Mouse (Mus musculus) forebrain, embryonic 14.5 days (tissue): ENCODE results near the gene Polk. TPM values are rescaled to one million over a fixed set of nuclear protein-coding genes. Genes with fewer than 3 reads are reported as not detected.

Experiments used
- ATAC-seq: fragments of 200-750 bp; cut with Nextera tagmentation; 2 replicates; pipeline ENCODE4 v1.8.0; 2017; ENCODE audit warnings: mild to moderate bottlenecking, moderate library complexity
- DNase-seq: peaks from one replicate; pipeline ENCODE4 v3.0.0-alpha.2; 2015; ENCODE audit warnings: low spot score
- H3K27ac ChIP-seq: fragments of 300-500 bp; sonication (generic); 2 replicates; pipeline ENCODE4 v1.5.1; 2014; ENCODE audit warnings: low read depth, mild to moderate bottlenecking, control low read depth, low read length, moderate library complexity
- H3K27me3 ChIP-seq: fragments of 300-500 bp; sonication (generic); replicated peaks from 2 replicates; pipeline ENCODE4 v1.6.1; 2014; ENCODE audit warnings: low read length, control low read depth, mixed read lengths; ENCODE audit not compliant: control insufficient read depth, insufficient read depth
- H3K36me3 ChIP-seq: fragments of 300-500 bp; sonication (generic); 2 replicates; pipeline ENCODE4 v1.6.1; 2014; ENCODE audit warnings: low read length, control low read depth; ENCODE audit not compliant: control insufficient read depth, insufficient read depth
- H3K4me1 ChIP-seq: fragments of 300-500 bp; sonication (generic); 2 replicates; pipeline ENCODE4 v1.6.1; 2014; ENCODE audit warnings: antibody characterized with exemption, low read length, control low read depth; ENCODE audit not compliant: control insufficient read depth, insufficient read depth
- H3K4me2 ChIP-seq: fragments of 300-500 bp; sonication (generic); 2 replicates; pipeline ENCODE4 v1.6.1; 2014; ENCODE audit warnings: mild to moderate bottlenecking, control low read depth, low read length
- H3K4me3 ChIP-seq: fragments of 300-500 bp; sonication (generic); 2 replicates; pipeline ENCODE4 v1.5.1; 2014; ENCODE audit warnings: low read depth, low read length, control low read depth
- H3K9ac ChIP-seq: fragments of 300-500 bp; sonication (generic); 2 replicates; pipeline ENCODE4 v1.6.1; 2014; ENCODE audit warnings: mild to moderate bottlenecking, low read length, control low read depth, moderate library complexity
- H3K9me3 ChIP-seq: fragments of 300-500 bp; sonication (generic); replicated peaks from 2 replicates; pipeline ENCODE4 v1.6.1; 2016; ENCODE audit warnings: low read length, control low read depth, mixed read lengths; ENCODE audit not compliant: control insufficient read depth
- WGBS: fragments of 180-500 bp; shearing (Covaris S2); extraction: QIAGEN DNeasy Blood & Tissue Kit; methylation state at CpG from one replicate; pipeline ENCODE4 v1.1.7; 2014; 5-methylcytosine and 5-hydroxymethylcytosine counted together
- polyA plus RNA-seq: library from polyadenylated mRNA; unstranded; fragments of >200 nt; fragmentation: Nextera tagmentation; extraction: Ambion mirVana; gene quantifications from 2 replicates; pipeline ENCODE4 v1.2.1, GENCODE M21; 2014

Polk gene
- 3.8 and 5.7 TPM in 2 replicates for polyA plus RNA-seq

- Histone ChIP-seq H3K27ac (peak within 1 kb of the TSS; percentile 94), H3K4me3 (peak within 1 kb of the TSS; percentile 84), H3K9ac (peak within 1 kb of the TSS; percentile 93), H3K36me3 (no peaks in the 10 kb centered on the region), H3K4me2 (peak within 1 kb of the TSS; percentile 84), H3K9me3 (no peaks in the 10 kb centered on the region), H3K4me1 (peaks cover 4% of the 10 kb centered on the region), H3K27me3 (no peaks in the 10 kb centered on the region)
- DNase-seq (peak; percentile 99), ATAC-seq (peak; percentile 99)
- WGBS = under 1% methylated on average over 38 of the region's 50 CpGs
These were observed at the start of gene Polk, which contains the start of gene Col4a3bp for GRCm38 (mm10) chr13:96542081-96542889. Gene Polk, minus strand, starts transcription at chr13:96542579. Gene Col4a3bp, plus strand, starts transcription at chr13:96542618.

- ATAC-seq (no peak), DNase-seq (no peak)
- no peaks in the 10 kb centered on the region for H3K9me3 ChIP-seq
- WGBS = 62% methylated on average over 1 of the region's 1 CpGs
- no peak overlapping the region for H3K27ac ChIP-seq
- no peak overlapping the region for H3K9ac ChIP-seq
- no peaks in the 10 kb centered on the region for H3K36me3 ChIP-seq
- H3K27me3 ChIP-seq = no peaks in the 10 kb centered on the region
- no peaks in the 10 kb centered on the region for H3K4me1 ChIP-seq
- H3K4me2 ChIP-seq = no peak overlapping the region
- H3K4me3 ChIP-seq = no peak overlapping the region
These were observed 46.3 kb upstream of the Polk start for GRCm38 (mm10) chr13:96588642-96589041.

- Histone ChIP-seq H3K27me3 (no peaks in the 10 kb centered on the region), H3K36me3 (no peaks in the 10 kb centered on the region), H3K27ac (no peak overlapping the region), H3K4me2 (no peak overlapping the region), H3K9ac (no peak overlapping the region), H3K4me3 (no peak overlapping the region), H3K9me3 (no peaks in the 10 kb centered on the region), H3K4me1 (no peaks in the 10 kb centered on the region)
- no peak for ATAC-seq
- 100% methylated on average over 5 of the region's 5 CpGs for WGBS
- no peak for DNase-seq
These were observed 44.2 kb upstream of the Polk start for GRCm38 (mm10) chr13:96586540-96586939.

GRCm38 (mm10) chr13:96584201-96584600 is 41.8 kb upstream of the Polk start:
- Histone ChIP-seq H3K27ac (no peak overlapping the region), H3K4me2 (no peak overlapping the region), H3K36me3 (no peaks in the 10 kb centered on the region), H3K9ac (no peak overlapping the region), H3K4me3 (no peak overlapping the region), H3K27me3 (no peaks in the 10 kb centered on the region), H3K9me3 (no peaks in the 10 kb centered on the region), H3K4me1 (no peaks in the 10 kb centered on the region)
- DNase-seq (no peak), ATAC-seq (no peak)
- 95% methylated on average over 2 of the region's 2 CpGs for whole genome bisulfite sequencing

GRCm38 (mm10) chr13:96579979-96580378 is 37.6 kb upstream of the Polk start:
- no peaks in the 10 kb centered on the region for H3K4me1 ChIP-seq
- H3K4me3 ChIP-seq = no peak overlapping the region
- DNase-seq (no peak), ATAC-seq (no peak)
- WGBS = 45% methylated on average over 1 of the region's 1 CpGs
- no peaks in the 10 kb centered on the region for H3K9me3 ChIP-seq
- H3K4me2 ChIP-seq = no peak overlapping the region
- no peaks in the 10 kb centered on the region for H3K36me3 ChIP-seq
- H3K27ac ChIP-seq = no peak overlapping the region
- H3K9ac ChIP-seq = no peak overlapping the region
- H3K27me3 ChIP-seq = no peaks in the 10 kb centered on the region

GRCm38 (mm10) chr13:96579104-96579503 is 36.7 kb upstream of the Polk start:
- DNase-seq = no peak
- no peak overlapping the region for H3K27ac ChIP-seq
- H3K36me3 ChIP-seq = no peaks in the 10 kb centered on the region
- no peak overlapping the region for H3K4me2 ChIP-seq
- no peaks in the 10 kb centered on the region for H3K9me3 ChIP-seq
- ATAC-seq = no peak
- WGBS = 78% methylated on average over 2 of the region's 2 CpGs
- no peak overlapping the region for H3K4me3 ChIP-seq
- no peak overlapping the region for H3K9ac ChIP-seq
- H3K4me1 ChIP-seq = no peaks in the 10 kb centered on the region
- H3K27me3 ChIP-seq = no peaks in the 10 kb centered on the region

- no peak for ATAC-seq
- Histone ChIP-seq H3K4me2 (no peak overlapping the region), H3K36me3 (peaks cover 2% of the 10 kb centered on the region; the same call in 1 of the 2 replicates), H3K9me3 (no peaks in the 10 kb centered on the region), H3K27ac (no peak overlapping the region), H3K27me3 (no peaks in the 10 kb centered on the region), H3K9ac (no peak overlapping the region), H3K4me1 (no peaks in the 10 kb centered on the region), H3K4me3 (no peak overlapping the region)
- DNase-seq = no peak
- WGBS = 91% methylated on average over 2 of the region's 2 CpGs
These were observed 31.8 kb upstream of the Polk start for GRCm38 (mm10) chr13:96574170-96574569.

- H3K9me3 ChIP-seq = no peaks in the 10 kb centered on the region
- DNase-seq = no peak
- 55% methylated on average over 6 of the region's 6 CpGs for WGBS
These were observed 28.6 kb upstream of the Polk start for GRCm38 (mm10) chr13:96571016-96571361.

GRCm38 (mm10) chr13:96570313-96571015 is 28.1 kb upstream of the Polk start:
- WGBS = 79% methylated on average over 10 of the region's 10 CpGs
- no peak for DNase-seq
- H3K4me2 ChIP-seq = no peak overlapping the region
- no peak overlapping the region for H3K27ac ChIP-seq
- no peak for ATAC-seq
- H3K27me3 ChIP-seq = no peaks in the 10 kb centered on the region
- no peak overlapping the region for H3K9ac ChIP-seq
- no peak overlapping the region for H3K4me3 ChIP-seq
- H3K4me1 ChIP-seq = no peaks in the 10 kb centered on the region
- no peaks in the 10 kb centered on the region for H3K9me3 ChIP-seq
- H3K36me3 ChIP-seq = peaks cover 2% of the 10 kb centered on the region; the same call in 1 of the 2 replicates

More at GRCm38 (mm10) chr13:96571016-96571361, 28.6 kb upstream of the Polk start:
- H3K27me3 ChIP-seq = no peaks in the 10 kb centered on the region
- H3K4me1 ChIP-seq = no peaks in the 10 kb centered on the region
- no peak overlapping the region for H3K27ac ChIP-seq
- H3K36me3 ChIP-seq = peaks cover 2% of the 10 kb centered on the region; the same call in 1 of the 2 replicates
- H3K4me3 ChIP-seq = no peak overlapping the region
- no peak overlapping the region for H3K9ac ChIP-seq
- no peak overlapping the region for H3K4me2 ChIP-seq
- no peak for ATAC-seq
